Mouse (Mus musculus) liver, embryonic 14.5 days (tissue): ENCODE data around the gene Mafb.

ENCODE experiments used
- CTCF ChIP-seq: IDR thresholded peaks from 2 replicates; pipeline ENCODE4 v1.5.1; 2016; ENCODE audit warnings: antibody characterized with exemption, low read depth, control low read depth
- EP300 ChIP-seq: IDR thresholded peaks from 2 replicates; pipeline ENCODE4 v1.6.1; 2016; ENCODE audit warnings: antibody characterized with exemption, low read depth

DNA sequence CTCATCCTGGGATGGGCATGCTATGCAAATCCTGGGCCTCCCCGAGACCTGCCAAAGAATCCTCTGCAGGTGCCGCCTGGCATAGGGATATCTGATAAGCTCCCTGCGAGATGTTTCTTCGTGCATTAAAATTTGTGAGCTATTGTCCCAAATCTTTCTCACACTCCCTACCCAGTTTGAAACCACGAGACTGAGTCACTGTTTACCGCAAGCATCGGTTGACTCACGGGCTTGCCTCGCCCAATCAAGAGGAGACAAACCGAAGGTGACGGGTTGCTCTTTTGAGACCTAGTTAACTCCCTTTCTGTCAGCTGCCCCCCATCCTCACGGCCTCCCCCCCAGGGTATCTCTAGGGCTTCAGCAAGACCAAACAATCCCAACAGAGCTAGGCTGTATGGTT is 30.9 kb upstream of the Mafb start:
- TF ChIP-seq CTCF (no peak), EP300 (no peak)
